Mouse (Mus musculus) kidney, adult 2 months (tissue): Measurements from ENCODE around the gene Ets1. TPM values are rescaled to one million over a fixed set of nuclear protein-coding genes. Genes with fewer than 3 reads are reported as not detected.

ENCODE experiments used
- DNase-seq: peaks from one replicate; pipeline ENCODE4 v3.0.0; 2021
- H3K27ac ChIP-seq: fragments of 200-500 bp; 2 replicates; pipeline ENCODE4 v1.5.1; 2012; ENCODE audit warnings: low read depth, low read length, control low read depth, inconsistent platforms; ENCODE audit not compliant: insufficient read depth
- H3K27me3 ChIP-seq: fragments of 200-500 bp; replicated peaks from 2 replicates; pipeline ENCODE4 v1.6.1; 2012; ENCODE audit warnings: mild to moderate bottlenecking, moderate library complexity, low read length, inconsistent platforms; ENCODE audit not compliant: control insufficient read depth, insufficient read depth
- H3K36me3 ChIP-seq: fragments of 200-500 bp; 2 replicates; pipeline ENCODE4 v1.6.1; 2012; ENCODE audit warnings: mild to moderate bottlenecking, moderate library complexity, low read length, inconsistent platforms; ENCODE audit not compliant: control insufficient read depth, insufficient read depth
- H3K4me1 ChIP-seq: fragments of 200-500 bp; 2 replicates; pipeline ENCODE4 v1.6.1; 2011; ENCODE audit warnings: low read length; ENCODE audit not compliant: control insufficient read depth, insufficient read depth
- H3K4me3 ChIP-seq: fragments of 200-500 bp; 2 replicates; pipeline ENCODE4 v1.5.1; 2011; ENCODE audit warnings: mild to moderate bottlenecking, low read depth, low read length, control low read depth; ENCODE audit not compliant: insufficient read depth
- CTCF ChIP-seq: fragments of 200-500 bp; conservative IDR thresholded peaks from 2 replicates; pipeline ENCODE4 v1.5.1; 2011; ENCODE audit warnings: low read depth, mild to moderate bottlenecking, control low read depth, low read length, moderate library complexity, mixed read lengths; ENCODE audit not compliant: insufficient read depth, insufficient read length
- POLR2A ChIP-seq: fragments of 200-500 bp; IDR thresholded peaks from one replicate; pipeline ENCODE4 v1.6.1; 2011; ENCODE audit warnings: low read depth, low read length, control low read depth
- WGBS: fragments of 180-500 bp; shearing (Covaris S2); methylation state at CpG from one replicate; pipeline ENCODE4 v1.1.7; 2018; 5-methylcytosine and 5-hydroxymethylcytosine counted together
- polyA plus RNA-seq: library from polyadenylated mRNA; depleted of rRNA; stranded (reverse); fragments of >200 nt; gene quantifications from 2 replicates; pipeline ENCODE4 v1.2.3, GENCODE M21; 2012

Gene Ets1
- polyA plus RNA-seq, 1 experiment = 25.2 TPM

GRCm38 (mm10) chr9:32667518-32667908 lies 31.5 kb downstream of the Ets1 start:
- Histone ChIP-seq H3K36me3 (no peaks in the 10 kb centered on the region), H3K27ac (peak overlapping the region; percentile 40; the same call in 1 of the 2 replicates), H3K27me3 (no peaks in the 10 kb centered on the region), H3K4me1 (no peaks in the 10 kb centered on the region; the same call in none of the 2 replicates), H3K4me3 (no peak overlapping the region)
- WGBS = 65% methylated on average over 7 of the region's 7 CpGs
- DNase-seq = no peak
- TF ChIP-seq CTCF = no peak
- no peak for TF ChIP-seq POLR2A

- Histone ChIP-seq H3K36me3 (no peaks in the 10 kb centered on the region), H3K27ac (no peak overlapping the region), H3K27me3 (no peaks in the 10 kb centered on the region), H3K4me1 (no peaks in the 10 kb centered on the region; the same call in none of the 2 replicates), H3K4me3 (no peak overlapping the region)
- WGBS = 80% methylated on average over 9 of the region's 9 CpGs
- DNase-seq = no peak
- no peak for TF ChIP-seq CTCF
- TF ChIP-seq POLR2A = no peak
Observed at GRCm38 (mm10) chr9:32668075-32668673, 32.2 kb downstream of the Ets1 start.

- DNase-seq = no peak
- Histone ChIP-seq H3K4me3 (no peak overlapping the region), H3K36me3 (no peaks in the 10 kb centered on the region), H3K27me3 (no peaks in the 10 kb centered on the region), H3K27ac (no peak overlapping the region), H3K4me1 (no peaks in the 10 kb centered on the region; the same call in none of the 2 replicates)
- TF ChIP-seq CTCF (no peak), POLR2A (no peak)
- WGBS = 21% methylated on average over 2 of the region's 2 CpGs
Observed at GRCm38 (mm10) chr9:32669397-32669796, 33.4 kb downstream of the Ets1 start.

- Histone ChIP-seq H3K36me3 (no peaks in the 10 kb centered on the region), H3K27me3 (no peaks in the 10 kb centered on the region), H3K4me1 (no peaks in the 10 kb centered on the region; the same call in none of the 2 replicates), H3K27ac (peak overlapping the region; percentile 79), H3K4me3 (peak overlapping the region; percentile 17; the same call in 1 of the 2 replicates)
- peak; percentile 87 for DNase-seq
- TF ChIP-seq POLR2A (peak; percentile 18), CTCF (no peak)
- WGBS = 4% methylated on average over 35 of the region's 35 CpGs
Observed at GRCm38 (mm10) chr9:32671970-32672859, 36.2 kb downstream of the Ets1 start.

- H3K27me3 ChIP-seq = no peaks in the 10 kb centered on the region
- no peak for TF ChIP-seq POLR2A
- no peak for TF ChIP-seq CTCF
- no peaks in the 10 kb centered on the region for H3K4me1 ChIP-seq
- peak overlapping the region; percentile 20 for H3K27ac ChIP-seq
- 69% methylated on average over 3 of the region's 3 CpGs for WGBS
- H3K36me3 ChIP-seq = no peaks in the 10 kb centered on the region
- peak; percentile 69 for DNase-seq
- H3K4me3 ChIP-seq = no peak overlapping the region
Observed at GRCm38 (mm10) chr9:32673923-32674322, 37.9 kb downstream of the Ets1 start.

GRCm38 (mm10) chr9:32675671-32676409 lies 39.8 kb downstream of the Ets1 start:
- no peak for DNase-seq
- Histone ChIP-seq H3K27ac (peak overlapping the region; percentile 30; the same call in 1 of the 2 replicates), H3K36me3 (no peaks in the 10 kb centered on the region), H3K27me3 (no peaks in the 10 kb centered on the region), H3K4me1 (no peaks in the 10 kb centered on the region), H3K4me3 (no peak overlapping the region)
- WGBS = 30% methylated on average over 9 of the region's 9 CpGs
- no peak for TF ChIP-seq CTCF
- no peak for TF ChIP-seq POLR2A

- Histone ChIP-seq H3K27me3 (no peaks in the 10 kb centered on the region), H3K36me3 (no peaks in the 10 kb centered on the region), H3K27ac (no peak overlapping the region), H3K4me3 (no peak overlapping the region), H3K4me1 (no peaks in the 10 kb centered on the region)
- no peak for DNase-seq
- TF ChIP-seq CTCF (no peak), POLR2A (no peak)
- 34% methylated on average over 3 of the region's 3 CpGs for WGBS
Observed at GRCm38 (mm10) chr9:32676480-32676879, 40.5 kb downstream of the Ets1 start.
